27 mouse cellular contexts compared by ENCODE assay signal in the genomic region with DNA sequence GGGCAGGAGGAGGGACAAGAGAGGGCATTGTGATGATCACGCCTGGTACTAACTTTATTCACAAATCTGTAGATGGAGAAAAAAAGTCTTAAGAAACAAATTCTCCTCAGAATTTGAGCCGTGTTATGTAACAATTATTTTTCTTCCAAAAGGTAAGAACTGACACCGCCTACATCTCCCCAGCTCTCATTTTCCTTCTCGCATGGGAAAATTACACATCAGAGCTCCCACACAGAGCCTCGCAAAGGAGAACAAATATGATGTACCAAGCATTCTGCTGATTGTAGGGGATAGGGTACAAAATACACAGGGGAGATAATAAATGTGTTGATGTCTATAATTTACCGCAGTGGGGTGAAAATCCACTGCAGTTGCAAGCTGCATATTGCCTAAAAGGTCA. TPM values are rescaled to one million over a fixed set of nuclear protein-coding genes. Genes with fewer than 3 reads are reported as not detected.
DNase-seq lines count a peak whose midpoint lies in the region; TF ChIP-seq lines count a peak whose summit lies in the region.
"Had no signal": no experiment of that assay in that cellular context is flagged by ENCODE, and none has a peak within 500 bp of the region (broad histone marks: within the 10 kb centered on the region; RNA-seq: fewer than 3 reads in every experiment).

No protein-coding gene starts in this region.

- H3K4me3 ChIP-seq in cortical plate, adult 2 months (ENCODE audit: insufficient read depth, low read length) = no peak overlapping the region
- H3K4me3 ChIP-seq: forebrain, embryonic 13.5 days; heart, embryonic 15.5 days; kidney, embryonic 15.5 days; limb, embryonic 12.5 days; liver, embryonic 15.5 days; midbrain, embryonic 10.5 days; midbrain, embryonic 15.5 days; neural tube, embryonic 15.5 days had no signal

- H3K27ac ChIP-seq in cortical plate, adult 2 months (ENCODE audit: insufficient read depth, low read length) = peak overlapping the region; percentile 90; the same call in 1 of the 2 replicates
- H3K27ac ChIP-seq: forebrain, embryonic 13.5 days; heart, embryonic 15.5 days; kidney, embryonic 15.5 days; limb, embryonic 12.5 days; liver, embryonic 15.5 days; midbrain, embryonic 10.5 days; midbrain, embryonic 15.5 days; neural tube, embryonic 15.5 days had no signal

- DNase-seq in frontal cortex, postnatal 36 days (ENCODE audit: low spot score in 2 of 2) = peak; percentile 18 to 50
- no peak for DNase-seq in frontal cortex, postnatal 14 days (ENCODE audit: low spot score in 2 of 2)
- peak; percentile 27 to 37 for DNase-seq in left cerebral cortex, adult 18-20 months (ENCODE audit: low spot score in 2 of 2)
- DNase-seq in left cerebral cortex, postnatal 4 days = no peak
- peak; percentile 36 to 39 for DNase-seq in left cerebral cortex, postnatal 14 days (ENCODE audit: low spot score in 2 of 2)
- no peak for DNase-seq in kidney, postnatal 4 days
- no peak for DNase-seq in urinary bladder, postnatal 10 days (ENCODE audit: low spot score)
- DNase-seq: adrenal gland, postnatal 14 days; cerebellum, adult 11-12 months; cerebellum, adult 9-11 months; gastrocnemius, postnatal 10 days; kidney, adult 18-20 months; kidney, postnatal 25 days; lung, embryonic 14.5 days; lung, postnatal 14 days; spleen, adult 18-20 months; thymus, adult 2 months; thymus, postnatal 36 days had no signal

- intact Hi-C loops in left cerebral cortex, postnatal 4 days (cut with DNase I) = no loop called here
- intact Hi-C loops in left cerebral cortex, postnatal 14 days (cut with DNase I) = no loop called here

- TF ChIP-seq POLR2A in cortical plate, adult 2 months (IDR thresholded peaks at IDR 0.05; ENCODE audit: extremely low read depth, insufficient read depth, low read length) = no peak

- peaks cover 2% of the 10 kb centered on the region; the same call in 1 of the 2 replicates for H3K4me1 ChIP-seq in cortical plate, adult 2 months (ENCODE audit: control insufficient read depth, insufficient read depth, low read length)
- H3K4me1 ChIP-seq: forebrain, embryonic 13.5 days; heart, embryonic 15.5 days; kidney, embryonic 15.5 days; liver, embryonic 15.5 days; midbrain, embryonic 10.5 days; midbrain, embryonic 15.5 days had no signal

- no peak for TF ChIP-seq CTCF in cortical plate, adult 2 months (IDR thresholded peaks at IDR 0.05; ENCODE audit: extremely low read depth, insufficient read depth, low read length)

RNA-seq across cellular contexts. Expression of a gene that starts 23.1 kb away (rescaled TPM):
- total RNA-seq in left cerebral cortex, adult 18-20 months (2021) = under 1 TPM; 0.23 TPM
- total RNA-seq in left cerebral cortex, postnatal 4 days (2021) = under 1 TPM; 0.38 to 0.50 TPM
- 0.61 and 0.63 TPM in 2 replicates for polyA plus RNA-seq in cortical plate, adult 2 months (2012; rRNA removed)
- under 1 TPM; 0.40 to 0.44 TPM for total RNA-seq in left cerebral cortex, postnatal 14 days (2021)
- total RNA-seq: adrenal gland, postnatal 14 days; gastrocnemius, postnatal 10 days had no signal

RNA-seq across cellular contexts. Expression of a gene that starts 23.7 kb away (rescaled TPM):
- total RNA-seq in left cerebral cortex, adult 18-20 months (2021) = 10 to 100 TPM; 16.5 to 19.1 TPM
- 10 to 100 TPM; 16.3 to 17.3 TPM for total RNA-seq in left cerebral cortex, postnatal 4 days (2021)
- polyA plus RNA-seq in cortical plate, adult 2 months (2012; rRNA removed) = 12.0 and 12.5 TPM in 2 replicates
- 10 to 100 TPM; 15.0 to 15.9 TPM for total RNA-seq in left cerebral cortex, postnatal 14 days (2021)

Comparison
In these comparisons a context has a peak if more than half of its experiments do, and no peak if none do; other contexts are left out.
1. DNase-seq: peak in frontal cortex, postnatal 36 days (2 of 2), left cerebral cortex, adult 18-20 months (2 of 2) and left cerebral cortex, postnatal 14 days (2 of 2); none in frontal cortex, postnatal 14 days (0 of 2), left cerebral cortex, postnatal 4 days (single experiment), kidney, postnatal 4 days (0 of 2) and urinary bladder, postnatal 10 days (single experiment).